Mouse (Mus musculus) E14TG2a.4 (cell line): ENCODE data around the gene Mex3d.
"Not testable (repeated sequence)": the region's sequence is repeated elsewhere in the genome, so short reads cannot be mapped to it uniquely, and the experiment has no call there.

Experiments
- CTCF ChIP-seq: conservative IDR thresholded peaks from 2 replicates; pipeline ENCODE4 v1.5.1; 2014; ENCODE audit warnings: low read length
- NANOG ChIP-seq: IDR thresholded peaks from 2 replicates; pipeline ENCODE4 v1.6.1; 2014; ENCODE audit warnings: borderline replicate concordance, low read length, mixed read lengths

DNA sequence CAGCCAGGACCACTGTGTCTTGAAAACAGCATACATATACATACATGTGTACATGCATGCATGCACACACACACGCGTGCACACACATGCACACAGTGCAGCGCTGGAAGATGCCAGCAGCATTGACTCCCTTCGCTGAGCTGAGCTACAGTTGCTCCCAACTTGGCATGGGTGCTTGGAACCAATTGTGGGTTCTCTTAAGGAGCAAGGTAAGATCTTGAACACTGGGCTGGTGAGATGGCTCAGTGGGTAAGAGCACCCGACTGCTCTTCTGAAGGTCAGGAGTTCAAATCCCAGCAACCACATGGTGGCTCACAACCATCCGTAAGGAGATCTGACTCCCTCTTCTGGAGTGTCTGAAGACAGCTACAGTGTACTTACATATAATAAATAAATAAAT is 41.5 kb downstream of the Mex3d start:
- TF ChIP-seq CTCF, NANOG: not testable (repeated sequence)
